Mouse (Mus musculus) neutrophil, adult 5-6 weeks (primary cell): ENCODE data around the gene Auh. TPM values are rescaled to one million over a fixed set of nuclear protein-coding genes. Genes with fewer than 3 reads are reported as not detected.

Source experiments
- ATAC-seq: fragments of 151-379, 151-347 bp; 2 replicates; pipeline ENCODE4 v1.8.0; 2017; ENCODE audit warnings: mild to moderate bottlenecking, moderate TSS enrichment; ENCODE audit not compliant: insufficient number of reproducible peaks, poor library complexity, low FRiP score, severe bottlenecking; ENCODE audit errors: extremely low read depth
- total RNA-seq: library from RNA; stranded (forward); fragments of 200-1000 nt; gene quantifications from 2 replicates; pipeline ENCODE4 v1.2.3, GENCODE M21; 2017

Auh gene
- total RNA-seq, 1 experiment from 2014 or later = 64.9 TPM

DNA sequence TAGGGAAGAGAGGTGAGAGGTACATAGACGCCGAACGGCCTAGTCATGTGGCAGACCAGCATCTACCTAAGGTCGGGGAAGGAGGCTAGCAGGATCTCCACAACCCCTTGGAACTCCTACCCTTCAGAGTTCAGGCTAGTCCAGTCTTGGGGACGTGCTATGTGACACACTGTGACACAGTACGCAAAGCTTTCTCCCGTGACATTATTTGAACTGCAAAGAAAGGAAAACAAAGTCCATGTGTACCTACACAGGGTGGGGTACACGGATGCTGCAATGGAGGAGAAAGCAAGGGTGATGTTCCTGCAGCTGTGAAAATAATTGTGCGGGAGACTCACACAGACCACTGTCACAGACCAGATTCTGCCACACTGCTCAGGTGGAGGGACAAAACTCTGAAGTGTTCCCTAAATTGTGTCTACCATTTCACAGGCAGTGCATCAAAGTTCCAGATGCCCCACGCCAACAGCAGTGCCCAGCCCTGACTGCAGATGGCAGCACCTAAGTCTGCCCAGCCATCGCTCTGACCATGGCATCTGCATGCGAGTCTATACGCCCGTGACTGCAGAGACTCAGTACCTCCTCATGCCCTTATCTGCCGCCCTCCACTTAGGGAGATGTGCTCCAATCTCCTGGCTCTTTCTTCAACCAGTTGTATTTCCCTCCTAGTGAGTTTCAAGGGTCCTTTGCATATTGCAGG, 79.3 kb downstream of the Auh start:
- ATAC-seq = no peak

DNA sequence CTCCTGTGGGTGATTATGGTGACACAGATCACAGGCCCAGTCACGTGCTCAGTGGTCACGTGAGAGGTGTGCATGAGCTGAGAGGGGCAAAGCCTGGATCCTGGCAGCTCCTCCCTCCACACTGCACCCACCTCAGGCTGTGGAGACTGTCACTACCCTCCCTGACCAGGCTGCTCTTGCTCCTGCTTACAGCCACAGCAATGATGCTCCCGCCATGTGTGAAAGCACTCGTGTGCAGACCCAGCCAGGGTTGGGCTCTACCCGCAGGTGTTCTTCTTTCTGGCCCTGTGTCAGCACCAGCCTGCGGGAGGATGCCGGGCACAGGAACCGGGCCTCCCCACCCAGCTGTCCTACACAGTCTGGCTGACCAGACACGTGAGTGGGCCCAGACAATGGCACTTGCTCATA, 80.1 kb downstream of the Auh start:
- no peak for ATAC-seq

DNA sequence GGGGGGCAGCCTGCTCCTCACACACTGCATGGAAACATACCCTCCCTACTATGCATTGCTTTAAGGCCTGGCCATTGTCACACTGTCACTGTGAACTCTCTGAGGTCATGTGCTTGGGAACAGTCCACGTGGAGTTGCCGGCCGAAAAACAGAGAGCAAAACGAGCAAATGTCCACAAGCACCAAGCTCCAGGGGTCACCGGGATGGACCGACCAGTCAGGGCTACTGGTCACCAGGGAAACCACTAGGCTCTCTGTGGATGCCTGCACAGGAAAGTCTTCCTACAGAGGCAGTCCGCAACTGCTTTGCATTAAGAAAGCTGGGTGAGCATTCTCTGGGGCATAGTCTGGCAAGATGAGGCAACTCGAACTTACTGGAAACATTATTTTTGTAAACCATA, 82.0 kb downstream of the Auh start:
- no peak for ATAC-seq

DNA sequence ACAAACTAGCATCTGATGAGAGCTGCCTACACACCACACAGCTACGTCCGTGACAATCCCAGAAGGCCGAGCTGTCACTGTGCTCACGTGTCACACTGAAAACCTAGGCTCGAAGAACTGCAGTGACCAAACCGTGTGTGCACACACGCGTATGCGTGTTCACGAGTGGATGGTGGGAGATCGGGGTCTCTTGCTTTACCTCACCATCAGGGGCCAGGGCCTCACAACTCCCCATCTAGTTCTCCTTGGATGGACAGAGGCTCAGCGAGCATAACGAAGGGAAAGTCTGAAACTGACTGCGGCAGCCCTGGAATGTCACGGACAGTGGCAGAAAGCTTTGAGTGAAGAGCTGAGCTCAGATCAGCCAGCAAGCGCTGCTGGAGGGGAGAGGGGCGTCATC, 82.4 kb downstream of the Auh start:
- ATAC-seq = no peak

DNA sequence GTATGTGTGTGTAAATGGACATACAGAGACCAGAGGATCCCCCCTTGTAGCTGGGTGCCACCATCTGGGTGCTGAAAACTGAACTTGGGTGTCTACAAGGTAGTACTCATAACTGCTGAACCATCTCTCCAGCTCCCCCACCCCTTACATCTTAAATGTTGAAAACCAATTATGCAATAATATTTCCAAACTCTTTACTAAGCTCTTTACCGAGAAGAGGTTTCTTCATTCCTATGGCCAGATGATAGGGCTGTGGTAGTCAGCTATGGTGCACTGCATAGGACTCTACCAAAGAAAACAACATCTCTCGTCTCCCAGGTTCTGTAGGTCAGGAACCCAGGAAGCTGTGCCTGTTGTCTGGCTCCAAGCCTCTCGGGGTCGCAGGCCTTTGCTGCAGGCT, 83.9 kb downstream of the Auh start:
- no peak for ATAC-seq

DNA sequence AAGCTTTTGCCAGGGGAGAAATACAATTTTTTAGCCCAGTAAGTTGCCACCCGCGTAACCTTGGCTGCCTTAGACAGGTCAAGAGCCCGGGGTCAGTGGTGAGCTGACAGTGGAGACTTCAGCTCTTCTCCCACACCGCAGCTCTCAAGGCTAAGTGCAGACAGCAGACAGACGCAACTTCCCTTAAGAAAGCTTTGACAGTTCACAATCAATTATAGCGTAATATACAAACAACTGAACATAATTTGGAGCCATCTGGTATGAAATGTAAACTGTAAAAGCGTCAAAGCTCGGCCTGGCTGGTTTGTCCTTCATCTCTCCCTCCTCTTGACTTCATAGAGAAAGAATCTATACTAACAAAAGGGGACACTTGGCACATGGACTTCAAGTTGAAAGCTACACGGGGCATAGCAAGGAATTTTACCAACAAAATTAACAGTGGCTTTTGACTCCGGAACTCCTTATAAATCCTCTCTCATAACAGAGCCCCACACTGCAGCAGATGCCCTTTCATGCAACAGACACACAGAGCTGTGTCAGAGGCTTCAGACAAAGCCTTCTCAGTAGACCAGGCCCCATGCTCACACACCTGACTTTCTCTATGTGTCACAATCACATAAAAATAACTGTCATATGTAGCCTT, 85.8 kb downstream of the Auh start:
- ATAC-seq = no peak

DNA sequence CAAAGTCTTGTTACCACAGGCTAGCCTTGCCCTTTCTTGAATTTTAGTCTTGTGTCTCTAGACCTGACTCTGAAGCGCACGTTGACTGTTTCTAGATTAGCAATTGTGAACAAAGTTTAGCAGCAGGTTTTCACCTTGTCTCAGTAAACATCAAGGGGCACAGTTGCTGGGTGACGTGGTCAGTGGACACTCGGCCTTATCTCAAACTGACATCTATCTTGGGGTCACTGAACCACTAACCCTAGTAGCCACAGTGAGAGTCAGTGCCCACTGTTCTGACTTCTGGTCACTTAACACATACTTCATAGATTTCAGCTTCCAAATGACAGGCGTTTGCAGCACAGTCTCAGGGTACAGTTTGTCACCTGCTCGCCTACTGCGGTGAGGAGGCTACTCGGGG, 93.2 kb downstream of the Auh start:
- ATAC-seq = no peak

DNA sequence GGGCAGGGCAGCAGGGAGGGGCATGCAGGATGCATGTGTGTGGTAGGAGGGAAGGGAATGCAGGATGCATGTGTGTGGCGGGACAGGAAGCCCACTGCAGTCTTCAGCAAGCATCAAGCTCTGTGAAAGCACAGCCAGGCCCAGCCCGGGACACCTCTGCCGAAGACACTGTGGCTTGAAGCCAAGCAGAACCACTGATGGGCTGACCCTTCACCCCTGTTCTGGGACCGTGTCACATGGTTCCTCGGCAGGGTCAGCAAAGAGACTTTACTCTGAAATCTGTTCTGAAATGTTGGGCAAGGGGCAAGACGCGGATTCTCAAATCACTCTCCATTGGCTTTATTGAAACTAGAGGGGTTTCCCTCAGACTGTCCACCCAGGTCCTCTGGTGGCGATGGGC, 94.9 kb downstream of the Auh start:
- no peak for ATAC-seq

DNA sequence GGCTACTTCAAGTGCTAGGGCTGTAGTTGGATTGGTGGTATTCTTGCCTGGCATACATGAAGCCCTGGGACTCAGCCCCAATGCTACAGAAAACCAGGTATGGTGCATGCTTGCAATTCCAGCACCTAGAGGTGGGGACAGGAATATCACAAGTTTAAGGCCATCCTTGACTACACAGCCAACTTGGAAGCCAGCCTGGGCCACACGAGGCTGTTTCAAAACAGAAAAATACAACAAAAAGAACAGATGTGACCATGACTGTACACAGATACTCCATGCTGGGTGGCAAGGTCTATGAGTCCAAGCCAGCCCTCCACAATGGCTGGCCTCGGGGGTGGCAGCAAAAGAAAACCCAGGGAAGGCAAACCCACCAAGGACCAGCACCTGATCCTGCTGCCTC, 95.7 kb downstream of the Auh start:
- ATAC-seq = no peak

DNA sequence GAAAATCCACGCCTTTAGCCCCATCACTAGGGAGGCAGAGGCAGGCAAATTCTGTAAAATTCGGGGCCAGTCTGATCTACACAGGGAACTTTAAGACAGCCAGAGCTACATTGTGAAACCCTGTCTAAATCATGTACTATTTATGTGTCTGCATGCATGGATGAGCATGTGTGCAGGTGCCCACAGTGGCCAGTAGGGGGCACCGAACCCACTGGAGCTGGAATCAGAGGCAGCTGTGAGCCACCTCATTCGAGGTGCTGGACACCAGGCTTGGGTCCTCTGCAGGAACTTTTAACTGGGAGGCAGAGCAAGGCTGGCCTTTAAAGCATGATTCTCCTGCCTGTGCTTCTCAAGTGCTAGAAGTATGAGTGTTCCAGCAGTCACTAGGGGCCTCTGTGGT, 96.3 kb downstream of the Auh start:
- no peak for ATAC-seq

DNA sequence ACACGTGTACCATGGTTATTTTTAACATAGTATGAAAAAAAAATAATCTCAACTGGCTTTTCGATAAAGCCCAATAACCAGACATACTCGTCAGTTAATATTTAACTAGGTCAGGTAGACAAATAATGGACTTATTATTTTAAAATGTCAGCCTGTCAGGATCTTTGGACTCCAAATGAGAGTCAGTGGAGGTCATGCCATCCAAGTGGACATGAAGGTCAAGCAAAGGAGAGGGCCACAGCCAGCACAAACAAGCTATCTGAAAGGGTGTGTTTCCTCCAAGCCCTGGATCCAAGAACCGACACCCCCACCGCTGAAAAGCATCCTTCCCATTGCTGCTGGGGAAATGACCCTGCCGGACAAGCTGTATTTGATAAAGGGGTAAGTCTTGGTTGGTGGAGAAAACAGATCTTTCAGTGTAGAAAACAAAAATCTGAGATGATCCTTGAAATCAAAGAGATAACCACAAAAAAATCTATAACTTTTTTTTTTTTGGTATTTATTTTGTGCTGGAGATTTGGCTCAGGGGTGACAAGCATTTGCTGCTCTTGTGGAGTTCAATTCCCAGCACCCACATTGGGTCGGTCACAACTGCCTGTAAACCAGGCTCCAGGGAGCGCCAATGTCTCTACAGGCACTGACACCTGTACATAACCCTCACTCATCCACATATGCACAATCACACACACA, 96.9 kb downstream of the Auh start:
- no peak for ATAC-seq

DNA sequence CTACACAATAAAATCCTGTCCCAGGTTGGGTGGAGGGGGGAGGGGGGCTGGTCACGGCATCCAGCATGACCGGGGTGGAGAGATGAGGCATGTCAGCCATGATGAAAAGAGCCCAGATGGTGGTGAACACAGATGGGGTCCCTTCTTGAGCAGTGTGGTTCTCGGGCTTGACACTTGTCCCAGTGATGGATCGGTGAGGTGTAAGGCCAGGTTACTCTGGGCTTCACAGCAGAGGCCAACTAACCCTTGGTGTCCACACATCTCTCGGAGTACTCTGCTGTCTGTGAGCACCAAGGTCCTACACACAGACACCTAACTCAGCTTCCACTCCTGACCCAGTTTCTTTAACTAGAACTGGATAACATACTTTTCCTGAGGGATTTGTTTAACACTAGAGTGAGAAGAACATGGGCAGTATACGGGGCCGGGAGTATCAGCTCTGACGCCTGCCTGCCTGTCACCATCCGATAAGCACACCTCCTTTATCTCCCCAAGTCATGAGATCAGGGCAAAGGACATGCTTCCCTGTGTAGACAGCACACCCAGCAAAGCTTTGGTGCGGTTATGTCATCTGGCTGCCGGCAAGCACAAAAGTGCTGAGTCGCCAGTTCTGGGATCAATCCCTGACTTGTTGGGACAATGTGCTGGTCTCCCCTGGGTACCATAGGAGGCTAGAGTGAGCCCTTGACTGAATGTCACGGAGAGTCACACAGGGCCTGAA, 98.3 kb downstream of the Auh start:
- no peak for ATAC-seq

DNA sequence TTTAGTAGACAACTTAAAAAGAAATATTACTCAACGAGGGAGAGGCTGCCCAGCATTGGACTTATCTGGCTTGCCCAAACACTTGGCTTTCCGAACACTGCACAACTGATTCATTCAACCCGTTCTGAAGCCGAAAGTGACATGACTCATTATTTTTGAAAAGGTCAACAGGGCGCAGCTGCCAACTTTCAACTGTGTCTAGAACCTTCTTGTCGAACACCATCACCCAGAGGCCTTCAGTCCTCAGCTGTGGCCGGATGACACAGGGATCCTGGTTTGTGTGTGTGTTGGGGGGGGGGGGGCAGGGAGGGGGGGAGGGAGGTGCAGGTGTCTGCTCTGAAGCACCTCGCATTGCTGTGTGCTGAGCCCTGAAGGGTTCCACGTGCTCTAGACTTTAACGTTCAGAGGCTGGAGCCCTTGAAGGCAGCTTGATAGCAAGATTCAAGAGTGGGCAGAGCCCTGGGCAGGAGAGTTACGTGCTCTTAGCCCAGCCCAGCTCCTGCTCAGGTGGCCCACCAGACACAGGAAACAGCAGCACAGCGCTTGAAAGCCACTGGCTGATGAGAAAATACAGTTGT, 100.4 kb downstream of the Auh start:
- no peak for ATAC-seq

DNA sequence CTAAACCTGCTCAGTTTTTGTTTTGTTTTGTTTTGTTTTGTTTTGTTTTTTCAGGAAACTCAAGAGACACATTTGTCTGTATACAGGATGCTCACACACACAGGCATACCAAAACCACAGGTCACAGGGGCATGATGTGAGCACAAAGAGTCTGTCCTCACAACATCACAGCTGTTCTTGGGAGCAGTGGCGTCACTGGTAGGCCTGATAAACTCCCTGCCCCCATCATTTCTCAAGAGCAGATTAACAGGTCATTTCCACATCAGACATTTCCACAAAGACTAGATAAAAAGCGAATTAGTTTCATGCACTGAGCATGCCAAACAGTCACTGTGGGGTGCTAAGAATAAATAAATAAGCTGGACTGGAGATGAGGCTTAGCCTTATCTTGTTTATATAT, 101.3 kb downstream of the Auh start:
- peak; percentile 41; the same call in 1 of the 2 replicates for ATAC-seq

DNA sequence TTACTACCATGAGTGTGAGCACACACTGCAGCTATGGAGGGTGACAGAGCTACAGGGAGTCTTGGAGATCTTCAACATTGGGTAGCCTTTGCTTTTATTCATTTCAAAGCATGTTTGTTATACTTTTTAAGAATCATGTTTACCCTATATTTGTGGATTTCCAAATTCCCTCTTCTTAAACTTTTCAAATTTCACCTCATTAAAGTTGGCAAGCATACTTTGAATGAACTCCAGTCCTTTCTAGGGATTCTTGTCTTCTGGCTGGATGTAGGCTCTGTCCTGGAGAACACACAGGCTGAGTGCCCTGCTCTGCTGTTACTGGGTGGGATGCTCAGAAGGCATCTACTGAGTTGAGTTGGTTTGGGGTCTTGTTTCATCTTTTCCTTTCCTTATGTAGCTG, 102.8 kb downstream of the Auh start:
- no peak for ATAC-seq

DNA sequence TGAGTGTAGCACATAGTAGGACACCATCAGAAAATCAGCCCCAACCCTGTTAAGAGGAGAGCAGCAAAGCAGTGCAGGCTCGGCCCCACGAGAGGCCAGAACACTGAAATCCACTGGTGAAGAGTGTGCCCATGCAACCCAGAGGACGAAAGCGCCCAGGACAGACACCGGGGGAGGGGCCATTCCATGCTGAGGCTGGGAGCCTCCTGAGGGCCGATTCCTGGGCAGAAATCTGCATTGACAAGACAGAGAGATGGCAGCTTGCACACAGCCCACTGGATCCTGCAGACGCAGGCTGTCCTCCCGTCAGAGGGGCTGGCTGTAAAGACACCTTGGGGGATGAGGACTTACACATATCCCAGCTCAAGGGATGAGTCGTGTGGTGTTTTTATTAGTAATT, 104.7 kb downstream of the Auh start:
- ATAC-seq = no peak

DNA sequence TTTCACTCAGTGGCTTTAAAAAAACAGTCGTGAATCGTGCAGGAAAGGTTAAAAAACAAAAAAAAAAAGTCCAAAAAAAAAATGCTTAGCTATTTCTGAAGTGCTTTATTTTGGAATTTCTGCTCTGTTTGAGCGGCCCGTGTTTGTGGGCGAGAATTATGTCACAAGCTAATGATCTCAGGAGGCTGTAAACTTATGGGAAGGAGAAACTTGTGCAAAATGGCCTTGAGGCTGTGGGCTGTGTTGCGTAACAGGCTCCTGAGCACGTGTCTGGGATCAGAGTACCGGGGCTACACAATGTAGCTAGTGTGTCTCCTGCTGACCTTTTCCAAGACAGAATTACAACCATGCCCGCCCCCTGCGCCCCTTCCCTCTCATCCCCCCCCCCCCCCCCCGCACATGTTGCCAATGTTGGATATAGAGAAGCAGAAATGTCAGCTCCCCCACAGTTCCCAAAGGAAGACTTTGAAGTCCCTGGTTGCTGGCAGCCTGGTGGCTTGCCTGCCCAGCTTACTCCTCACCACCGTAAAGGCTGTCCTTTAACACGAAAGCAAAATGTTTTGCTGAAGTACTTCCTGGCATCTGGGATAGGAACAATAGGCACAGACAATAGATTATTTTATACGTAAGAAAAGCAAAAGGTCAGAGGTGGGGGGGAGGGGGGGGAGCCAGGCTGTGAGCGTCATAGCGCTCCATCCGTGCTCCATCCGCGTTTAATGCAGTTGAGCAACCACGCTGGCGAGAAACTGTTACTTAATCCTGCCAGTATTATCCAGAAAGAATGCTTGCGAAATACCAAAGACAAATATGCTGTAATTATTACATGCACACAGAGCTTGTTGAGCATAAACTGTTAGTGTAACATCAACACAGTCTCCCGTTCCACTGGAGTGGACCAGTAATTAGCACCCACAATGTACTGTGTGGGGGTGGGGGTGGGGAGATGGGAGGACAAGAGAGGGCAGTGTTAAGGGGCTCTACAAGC, 107.0 kb downstream of the Auh start:
- ATAC-seq = peak; percentile 56

DNA sequence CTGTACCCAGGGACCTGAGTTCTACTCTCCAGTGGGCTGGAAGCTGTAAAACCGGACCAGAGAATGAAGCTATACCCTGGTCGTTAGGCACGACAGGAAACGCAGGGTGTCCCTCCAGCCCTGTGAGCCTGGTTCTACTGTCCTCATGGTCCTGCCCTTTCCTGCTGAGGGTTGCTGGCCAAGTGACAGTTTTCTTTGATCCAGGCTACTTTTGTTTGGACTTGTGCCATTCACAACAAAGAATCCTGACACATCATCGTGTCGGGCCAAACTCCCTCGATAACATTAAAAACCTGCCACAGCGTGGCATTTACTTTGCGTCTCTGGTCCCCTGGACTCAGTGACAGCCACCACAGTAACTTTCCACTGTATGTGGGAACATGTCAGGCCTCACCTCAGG, 107.9 kb downstream of the Auh start:
- no peak for ATAC-seq
